Mouse (Mus musculus): ENCODE measurements around the gene Rnpep. TPM values are rescaled to one million over a fixed set of nuclear protein-coding genes. Genes with fewer than 3 reads are reported as not detected.

The Rnpep gene
- polyA plus RNA-seq, 1 experiment from 2014 or later: 67.4 TPM

DNA sequence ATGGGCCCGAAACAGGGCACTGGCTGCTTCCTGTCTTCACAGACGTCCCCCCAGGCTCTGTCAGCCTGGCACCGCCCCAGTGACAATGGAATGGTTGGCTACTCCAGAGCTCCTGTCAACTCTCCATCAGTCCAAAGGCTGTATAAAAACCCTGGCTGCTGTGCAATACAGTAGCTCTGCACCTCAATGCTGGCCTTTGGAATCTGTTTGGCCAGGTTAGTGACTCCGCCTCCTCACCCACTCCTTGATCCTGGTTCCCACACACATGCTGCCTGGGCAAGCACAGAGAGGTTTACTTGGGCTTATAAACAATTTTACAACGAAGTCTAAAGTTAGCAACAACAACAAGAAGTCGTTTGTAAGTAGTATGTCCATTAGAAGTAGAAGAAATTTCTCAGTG is 27.5 kb upstream of the Rnpep start:
- 73% methylated on average over 6 of the region's 6 CpGs for WGBS
- Histone ChIP-seq H3K9ac (ENCODE audit: low read depth, low read length) (no peak overlapping the region), H3K27me3 (replicated peaks; ENCODE audit: control insufficient read depth, insufficient read depth, low read length) (no peaks in the 10 kb centered on the region), H3K4me1 (replicated peaks; ENCODE audit: control insufficient read depth, insufficient read depth, low read length) (peaks cover 11% of the 10 kb centered on the region), H3K4me2 (no peak overlapping the region), H3K9me3 (ENCODE audit: control insufficient read depth, low read length) (no peaks in the 10 kb centered on the region), H3K4me3 (ENCODE audit: low read depth, low read length) (no peak overlapping the region), H3K36me3 (ENCODE audit: control insufficient read depth, insufficient read depth, low read length) (peaks cover 20% of the 10 kb centered on the region), H3K27ac (ENCODE audit: low read depth, low read length) (no peak overlapping the region)
- ATAC-seq (replicated peaks; ENCODE audit: low FRiP score) (no peak), DNase-seq (ENCODE audit: low spot score) (no peak)

DNA sequence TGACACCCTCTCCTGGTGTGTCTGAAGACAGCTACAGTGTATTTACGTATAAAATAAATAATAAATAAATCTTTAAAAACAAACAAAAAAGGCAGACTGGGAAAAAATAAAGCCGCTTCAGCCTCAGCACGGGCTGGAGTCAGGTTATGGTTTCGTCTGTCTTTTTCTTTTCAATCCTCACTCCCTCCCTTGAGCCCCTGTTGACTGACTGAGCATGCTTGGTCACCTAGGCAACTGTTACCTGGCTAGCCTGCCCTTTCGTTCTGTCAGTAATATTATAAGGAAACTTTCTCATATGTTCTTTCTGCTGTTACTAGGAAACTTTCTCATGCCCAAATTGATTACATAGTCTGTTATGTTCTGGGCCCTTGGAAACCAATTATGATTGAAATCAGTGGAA is 7.0 kb upstream of the Rnpep start:
- no peaks in the 10 kb centered on the region for H3K27me3 ChIP-seq (replicated peaks; ENCODE audit: control insufficient read depth, insufficient read depth, low read length)
- DNase-seq (ENCODE audit: low spot score): no peak
- no peaks in the 10 kb centered on the region for H3K4me1 ChIP-seq (replicated peaks; ENCODE audit: control insufficient read depth, insufficient read depth, low read length)
- H3K27ac ChIP-seq (ENCODE audit: low read depth, low read length): no peak overlapping the region
- no peak overlapping the region for H3K4me2 ChIP-seq
- no peak overlapping the region for H3K4me3 ChIP-seq (ENCODE audit: low read depth, low read length)
- no peak for ATAC-seq (replicated peaks; ENCODE audit: low FRiP score)
- 0 out of 2 replicates have a peak, but pooled peaks cover 6% of the 10 kb centered on the region for H3K36me3 ChIP-seq (ENCODE audit: control insufficient read depth, insufficient read depth, low read length)
- H3K9ac ChIP-seq (ENCODE audit: low read depth, low read length): no peak overlapping the region
- 85% methylated on average over 5 of the region's 5 CpGs for WGBS
- no peaks in the 10 kb centered on the region for H3K9me3 ChIP-seq (ENCODE audit: control insufficient read depth, low read length)

DNA sequence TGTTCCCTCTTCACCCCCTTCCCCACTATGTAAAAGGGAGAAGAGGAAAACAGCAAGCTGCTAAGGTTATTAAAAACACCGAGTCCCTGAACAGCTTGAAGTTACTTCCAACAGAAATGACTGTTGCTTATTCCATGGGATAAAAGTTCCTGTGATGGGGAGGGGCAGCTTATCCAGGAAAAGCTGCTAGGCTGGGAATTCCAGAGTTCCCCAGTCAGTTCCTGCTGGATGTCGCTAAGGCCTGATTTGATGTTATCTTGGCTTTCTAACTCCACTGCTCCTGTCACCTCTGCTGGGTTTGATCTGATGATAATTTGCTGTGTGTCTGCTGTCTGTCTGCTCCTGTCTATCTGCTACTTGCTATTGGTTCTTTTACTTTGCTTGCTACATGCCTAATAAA is 2.4 kb upstream of the Rnpep start:
- no peaks in the 10 kb centered on the region for H3K36me3 ChIP-seq (ENCODE audit: control insufficient read depth, insufficient read depth, low read length)
- WGBS: 61% methylated on average over 2 of the region's 2 CpGs
- no peak overlapping the region for H3K27ac ChIP-seq (ENCODE audit: low read depth, low read length)
- H3K27me3 ChIP-seq (replicated peaks; ENCODE audit: control insufficient read depth, insufficient read depth, low read length): no peaks in the 10 kb centered on the region
- no peaks in the 10 kb centered on the region for H3K9me3 ChIP-seq (ENCODE audit: control insufficient read depth, low read length)
- H3K4me1 ChIP-seq (replicated peaks; ENCODE audit: control insufficient read depth, insufficient read depth, low read length): no peaks in the 10 kb centered on the region
- H3K9ac ChIP-seq (ENCODE audit: low read depth, low read length): no peak overlapping the region
- ATAC-seq (replicated peaks; ENCODE audit: low FRiP score): no peak
- no peak overlapping the region for H3K4me3 ChIP-seq (ENCODE audit: low read depth, low read length)
- H3K4me2 ChIP-seq: no peak overlapping the region
- DNase-seq (ENCODE audit: low spot score): no peak

DNA sequence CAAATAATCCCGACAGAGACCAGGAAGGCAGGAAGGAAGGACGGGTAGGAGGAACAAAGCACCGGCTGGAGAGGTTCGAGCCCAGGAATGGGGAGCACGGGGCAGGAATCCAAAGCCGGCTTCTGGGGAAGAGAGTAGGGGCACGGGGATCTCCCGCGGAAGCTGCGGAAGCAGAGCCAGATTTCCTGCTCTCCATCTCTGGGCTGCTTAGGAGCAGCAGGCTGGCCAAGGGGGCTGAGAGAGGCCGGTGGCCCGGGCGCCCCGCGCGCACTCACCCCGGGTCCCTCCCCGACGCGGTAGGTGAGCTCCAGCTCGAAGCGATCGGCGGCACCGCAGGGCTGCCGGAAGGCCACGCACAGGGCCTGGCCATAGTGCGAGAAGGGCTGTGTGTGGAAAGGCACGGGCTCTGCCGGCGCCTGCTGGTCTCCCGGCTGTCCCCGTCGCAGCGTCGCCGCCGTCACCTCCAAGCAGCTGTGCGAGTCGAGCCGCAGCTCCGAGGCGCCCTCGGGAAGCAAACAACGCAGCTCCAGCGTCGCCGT is 528 bp downstream of the Rnpep start:
- H3K36me3 ChIP-seq (ENCODE audit: control insufficient read depth, insufficient read depth, low read length): no peaks in the 10 kb centered on the region; the same call in 1 of the 2 replicates
- H3K27ac ChIP-seq (ENCODE audit: low read depth, low read length): peak overlapping the region; percentile 62; the same call in 1 of the 2 replicates
- under 1% methylated on average over 48 of the region's 48 CpGs for WGBS
- H3K27me3 ChIP-seq (replicated peaks; ENCODE audit: control insufficient read depth, insufficient read depth, low read length): no peaks in the 10 kb centered on the region
- peak; percentile 70 for DNase-seq (ENCODE audit: low spot score)
- H3K4me1 ChIP-seq (replicated peaks; ENCODE audit: control insufficient read depth, insufficient read depth, low read length): no peaks in the 10 kb centered on the region
- peak overlapping the region; percentile 96 for H3K4me2 ChIP-seq
- peak overlapping the region; percentile 75 for H3K9ac ChIP-seq (ENCODE audit: low read depth, low read length)
- peak; percentile 77 for ATAC-seq (replicated peaks; ENCODE audit: low FRiP score)
- no peaks in the 10 kb centered on the region for H3K9me3 ChIP-seq (ENCODE audit: control insufficient read depth, low read length)
- peak overlapping the region; percentile 65 for H3K4me3 ChIP-seq (ENCODE audit: low read depth, low read length)

DNA sequence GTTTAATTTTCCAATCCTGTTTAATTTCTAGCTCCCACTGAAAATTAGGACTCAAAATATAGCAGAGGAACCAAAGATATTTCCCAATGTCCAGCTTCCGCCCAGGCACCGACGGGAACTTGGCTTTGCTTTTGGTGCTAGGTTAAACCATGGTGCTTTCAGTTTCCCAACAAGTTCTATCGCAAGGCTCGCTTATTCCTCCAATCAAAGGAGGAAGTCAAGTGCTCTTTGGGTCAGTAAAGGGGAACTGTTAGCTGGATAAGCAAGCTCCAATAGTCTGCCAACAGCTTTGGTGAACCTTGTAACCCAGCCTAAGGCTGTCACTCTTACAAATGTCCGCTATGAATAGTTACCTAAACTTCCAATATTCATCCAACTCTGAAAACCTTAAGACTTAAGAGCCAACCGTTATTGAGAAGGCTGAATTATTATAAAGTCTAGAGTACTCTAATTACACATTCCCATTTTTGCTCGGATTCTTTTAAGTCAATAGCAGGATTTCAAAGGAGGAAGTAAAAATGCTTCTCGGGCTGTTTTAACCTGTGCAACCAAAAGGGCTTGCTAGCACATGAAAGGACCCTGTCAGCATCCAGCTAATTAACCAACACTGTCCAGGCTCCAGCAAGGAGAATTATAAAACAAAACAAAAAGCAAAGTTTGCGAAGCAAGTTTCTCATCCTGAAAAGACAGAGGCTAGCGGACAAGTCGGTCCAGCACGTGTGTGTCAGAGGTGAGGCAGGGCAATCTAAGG is 1.2 kb downstream of the Rnpep start:
- DNase-seq (ENCODE audit: low spot score) (no peak), ATAC-seq (replicated peaks; ENCODE audit: low FRiP score) (0 out of 2 replicates have a peak, but pooled peaks have one; percentile 18)
- peak overlapping the region; percentile 96 for H3K4me2 ChIP-seq
- H3K36me3 ChIP-seq (ENCODE audit: control insufficient read depth, insufficient read depth, low read length): no peaks in the 10 kb centered on the region; the same call in 1 of the 2 replicates
- peak overlapping the region; percentile 65 for H3K4me3 ChIP-seq (ENCODE audit: low read depth, low read length)
- peak overlapping the region; percentile 62; the same call in 1 of the 2 replicates for H3K27ac ChIP-seq (ENCODE audit: low read depth, low read length)
- 22% methylated on average over 13 of the region's 13 CpGs for WGBS
- H3K27me3 ChIP-seq (replicated peaks; ENCODE audit: control insufficient read depth, insufficient read depth, low read length): no peaks in the 10 kb centered on the region
- H3K9ac ChIP-seq (ENCODE audit: low read depth, low read length): peak overlapping the region; percentile 75
- no peaks in the 10 kb centered on the region for H3K4me1 ChIP-seq (replicated peaks; ENCODE audit: control insufficient read depth, insufficient read depth, low read length)
- no peaks in the 10 kb centered on the region for H3K9me3 ChIP-seq (ENCODE audit: control insufficient read depth, low read length)

DNA sequence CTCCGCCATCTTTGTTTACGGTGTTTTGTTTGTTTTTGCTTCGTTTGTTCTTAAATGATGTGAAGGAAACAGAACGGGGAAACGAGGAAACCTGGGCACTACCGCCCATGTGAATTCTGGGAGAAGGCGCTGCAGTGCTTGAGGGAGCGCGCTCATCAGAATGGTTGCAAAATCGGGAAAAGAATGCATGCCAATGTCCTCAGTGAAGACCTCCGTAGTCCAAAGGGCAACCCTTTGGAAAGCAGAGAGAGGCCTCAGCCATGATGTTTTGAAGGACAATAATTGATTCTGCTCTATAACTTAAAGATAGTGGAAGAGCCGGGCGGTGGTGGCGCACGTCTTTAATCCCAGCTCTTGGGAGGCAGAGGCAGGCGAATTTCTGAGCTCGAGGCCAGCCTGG is 2.0 kb downstream of the Rnpep start:
- H3K4me3 ChIP-seq (ENCODE audit: low read depth, low read length): no peak overlapping the region
- H3K27ac ChIP-seq (ENCODE audit: low read depth, low read length): no peak overlapping the region
- H3K4me1 ChIP-seq (replicated peaks; ENCODE audit: control insufficient read depth, insufficient read depth, low read length): no peaks in the 10 kb centered on the region
- H3K27me3 ChIP-seq (replicated peaks; ENCODE audit: control insufficient read depth, insufficient read depth, low read length): no peaks in the 10 kb centered on the region
- peaks cover 2% of the 10 kb centered on the region; the same call in 1 of the 2 replicates for H3K36me3 ChIP-seq (ENCODE audit: control insufficient read depth, insufficient read depth, low read length)
- H3K4me2 ChIP-seq: peak overlapping the region; percentile 5; the same call in 1 of the 2 replicates
- 92% methylated on average over 17 of the region's 17 CpGs for WGBS
- H3K9ac ChIP-seq (ENCODE audit: low read depth, low read length): no peak overlapping the region
- DNase-seq (ENCODE audit: low spot score) (no peak), ATAC-seq (replicated peaks; ENCODE audit: low FRiP score) (no peak)
- no peaks in the 10 kb centered on the region for H3K9me3 ChIP-seq (ENCODE audit: control insufficient read depth, low read length)

DNA sequence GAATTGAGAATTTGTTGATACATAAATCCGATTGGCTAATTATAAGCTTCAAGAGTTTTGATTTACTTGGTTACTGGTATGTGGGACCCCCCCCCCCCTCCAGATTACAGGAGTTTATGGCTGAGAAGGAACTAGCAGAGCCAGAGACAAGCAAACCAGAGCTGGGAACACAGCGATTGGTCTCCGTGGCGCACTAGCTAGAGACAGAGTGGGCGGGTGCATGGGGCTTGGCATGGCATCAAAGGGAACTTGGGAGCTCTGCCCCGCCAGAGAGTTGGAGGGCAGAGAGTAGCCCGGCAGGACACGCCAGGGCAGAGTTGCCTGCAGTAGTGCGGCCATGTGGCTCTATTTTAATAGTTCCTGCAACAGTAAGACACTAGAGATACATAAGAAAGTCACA is 3.2 kb downstream of the Rnpep start:
- Histone ChIP-seq H3K36me3 (ENCODE audit: control insufficient read depth, insufficient read depth, low read length) (peaks cover 6% of the 10 kb centered on the region; the same call in 1 of the 2 replicates), H3K9ac (ENCODE audit: low read depth, low read length) (no peak overlapping the region), H3K4me1 (replicated peaks; ENCODE audit: control insufficient read depth, insufficient read depth, low read length) (no peaks in the 10 kb centered on the region), H3K9me3 (ENCODE audit: control insufficient read depth, low read length) (no peaks in the 10 kb centered on the region), H3K27me3 (replicated peaks; ENCODE audit: control insufficient read depth, insufficient read depth, low read length) (no peaks in the 10 kb centered on the region), H3K27ac (ENCODE audit: low read depth, low read length) (no peak overlapping the region), H3K4me3 (ENCODE audit: low read depth, low read length) (no peak overlapping the region), H3K4me2 (no peak overlapping the region)
- WGBS: 87% methylated on average over 9 of the region's 9 CpGs
- no peak for DNase-seq (ENCODE audit: low spot score)
- ATAC-seq (replicated peaks; ENCODE audit: low FRiP score): no peak

DNA sequence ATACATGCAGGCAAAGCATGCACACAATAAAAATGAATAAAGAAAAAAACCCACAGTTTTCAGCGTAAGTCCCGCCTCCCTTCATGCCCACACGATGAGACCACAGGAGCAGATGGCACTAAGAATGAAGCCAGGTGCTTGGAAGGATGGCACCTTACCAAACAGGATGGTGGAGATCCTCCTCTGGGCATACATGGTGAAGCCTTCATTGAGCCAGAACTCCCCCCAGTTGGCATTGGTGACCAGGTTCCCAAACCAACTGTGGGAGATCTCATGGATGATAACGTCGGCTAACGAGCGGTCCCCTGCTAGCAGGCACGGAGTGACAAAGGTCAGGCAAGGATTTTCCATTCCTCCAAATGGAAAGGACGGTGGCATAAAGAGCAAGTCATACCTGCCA is 12.5 kb downstream of the Rnpep start:
- Histone ChIP-seq H3K4me1 (replicated peaks; ENCODE audit: control insufficient read depth, insufficient read depth, low read length) (no peaks in the 10 kb centered on the region), H3K9ac (ENCODE audit: low read depth, low read length) (no peak overlapping the region), H3K27ac (ENCODE audit: low read depth, low read length) (no peak overlapping the region), H3K4me2 (no peak overlapping the region), H3K36me3 (ENCODE audit: control insufficient read depth, insufficient read depth, low read length) (peaks cover 7% of the 10 kb centered on the region; the same call in 1 of the 2 replicates), H3K9me3 (ENCODE audit: control insufficient read depth, low read length) (no peaks in the 10 kb centered on the region), H3K27me3 (replicated peaks; ENCODE audit: control insufficient read depth, insufficient read depth, low read length) (no peaks in the 10 kb centered on the region), H3K4me3 (ENCODE audit: low read depth, low read length) (no peak overlapping the region)
- ATAC-seq (replicated peaks; ENCODE audit: low FRiP score): no peak
- 86% methylated on average over 9 of the region's 9 CpGs for WGBS
- no peak for DNase-seq (ENCODE audit: low spot score)

All from liver, embryonic 11.5 days (tissue).